Mouse (Mus musculus) liver, embryonic 16.5 days (tissue): ENCODE data around the gene Hopx. TPM values are rescaled to one million over a fixed set of nuclear protein-coding genes. Genes with fewer than 3 reads are reported as not detected.

Experiments used
- ATAC-seq: fragments of 200-750 bp; cut with Nextera tagmentation; 2 replicates; pipeline ENCODE4 v1.8.0; 2017; ENCODE audit warnings: low read depth, mild to moderate bottlenecking, moderate number of reproducible peaks, moderate library complexity
- H3K27ac ChIP-seq: fragments of 300-500 bp; sonication (generic); 2 replicates; pipeline ENCODE4 v1.5.1; 2014; ENCODE audit warnings: mild to moderate bottlenecking, low read length
- H3K27me3 ChIP-seq: fragments of 300-500 bp; sonication (generic); 2 replicates; pipeline ENCODE4 v1.6.1; 2014; ENCODE audit warnings: low read depth, low read length, mixed read lengths; ENCODE audit not compliant: control insufficient read depth, insufficient read depth
- H3K36me3 ChIP-seq: fragments of 300-500 bp; sonication (generic); 2 replicates; pipeline ENCODE4 v1.6.1; 2014; ENCODE audit warnings: mild to moderate bottlenecking; ENCODE audit not compliant: control insufficient read depth, insufficient read depth
- H3K4me1 ChIP-seq: fragments of 300-500 bp; sonication (generic); 2 replicates; pipeline ENCODE4 v1.6.1; 2014; ENCODE audit warnings: low read depth, low read length, mixed read lengths; ENCODE audit not compliant: control insufficient read depth
- H3K4me2 ChIP-seq: fragments of 300-500 bp; sonication (generic); 2 replicates; pipeline ENCODE4 v1.6.1; 2014; ENCODE audit warnings: low read depth, low read length, mixed read lengths
- H3K4me3 ChIP-seq: fragments of 300-500 bp; sonication (generic); 2 replicates; pipeline ENCODE4 v1.5.1; 2014; ENCODE audit warnings: low read depth, mild to moderate bottlenecking, low read length
- H3K9ac ChIP-seq: fragments of 300-500 bp; sonication (generic); 2 replicates; pipeline ENCODE4 v1.6.1; 2014; ENCODE audit warnings: low read depth, low read length
- H3K9me3 ChIP-seq: fragments of 300-500 bp; sonication (generic); replicated peaks from 2 replicates; pipeline ENCODE4 v1.6.1; 2016; ENCODE audit warnings: low read length; ENCODE audit not compliant: control insufficient read depth
- WGBS: fragments of 180-500 bp; shearing (Covaris S2); extraction: QIAGEN DNeasy Blood & Tissue Kit; methylation state at CpG from one replicate; pipeline ENCODE4 v1.1.7; 2014; ENCODE audit not compliant: insufficient replicate concordance; 5-methylcytosine and 5-hydroxymethylcytosine counted together
- polyA plus RNA-seq: library from polyadenylated mRNA; unstranded; fragments of >200 nt; fragmentation: Nextera tagmentation; extraction: Ambion mirVana; gene quantifications from 2 replicates; pipeline ENCODE4 v1.2.1, GENCODE M21; 2015

Gene Hopx
- polyA plus RNA-seq, 1 experiment from 2014 or later, result 0.25 TPM

DNA sequence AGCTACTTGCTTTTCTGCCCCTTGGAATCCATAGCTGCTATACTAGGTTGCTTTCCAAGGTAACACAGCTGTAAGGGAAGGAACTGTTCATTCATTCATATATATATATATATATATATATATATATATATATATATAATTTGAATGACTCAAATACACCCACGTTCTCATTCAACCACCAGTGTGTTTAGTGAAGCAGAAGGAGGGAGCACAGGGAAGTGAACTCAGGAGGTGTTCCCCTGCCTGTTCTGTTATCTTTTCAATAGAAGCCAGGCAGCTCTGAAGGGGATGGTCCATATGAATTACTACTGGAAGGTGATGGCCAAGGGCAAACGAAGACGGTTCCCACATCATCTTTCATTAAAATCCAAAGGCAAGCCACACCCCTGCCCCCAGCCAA lies 27.8 kb downstream of the Hopx start:
- WGBS, result 50% methylated on average over 3 of the region's 3 CpGs
- ATAC-seq, result no peak

DNA sequence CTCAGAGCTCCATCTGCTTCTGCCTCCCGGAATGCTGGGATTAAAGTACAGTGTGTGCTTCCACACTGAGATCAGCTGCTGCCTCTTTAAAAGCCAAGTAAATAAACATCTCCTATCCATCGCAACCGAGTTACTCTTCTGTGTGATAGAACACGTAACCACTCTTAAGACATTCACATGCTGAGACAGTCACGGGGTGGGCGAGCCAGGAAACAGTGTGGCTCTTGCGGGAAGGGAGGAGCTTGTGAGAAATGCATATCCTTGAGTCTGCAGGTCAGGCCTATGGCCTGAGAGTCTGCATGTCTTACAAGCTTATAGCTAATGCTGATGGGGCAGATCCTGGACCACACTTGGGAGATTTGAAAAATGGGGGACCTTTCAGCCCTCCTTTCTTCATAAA lies 28.4 kb downstream of the Hopx start:
- Histone ChIP-seq H3K27me3 (no peaks in the 10 kb centered on the region), H3K4me1 (no peaks in the 10 kb centered on the region), H3K27ac (no peak overlapping the region), H3K4me2 (no peak overlapping the region), H3K9ac (no peak overlapping the region), H3K9me3 (no peaks in the 10 kb centered on the region), H3K4me3 (no peak overlapping the region), H3K36me3 (no peaks in the 10 kb centered on the region)
- 67% methylated on average over 7 of the region's 7 CpGs for WGBS
- no peak for ATAC-seq

More for the DNA sequence above, 27.8 kb downstream of the Hopx start:
- no peak overlapping the region for H3K4me3 ChIP-seq
- no peaks in the 10 kb centered on the region for H3K27me3 ChIP-seq
- H3K27ac ChIP-seq, result no peak overlapping the region
- no peaks in the 10 kb centered on the region for H3K36me3 ChIP-seq
- H3K9ac ChIP-seq, result no peak overlapping the region
- H3K4me2 ChIP-seq, result no peak overlapping the region
- no peaks in the 10 kb centered on the region for H3K9me3 ChIP-seq
- no peaks in the 10 kb centered on the region; the same call in 1 of the 2 replicates for H3K4me1 ChIP-seq

- no peak for ATAC-seq
- H3K27ac ChIP-seq, result no peak overlapping the region
- H3K4me1 ChIP-seq, result no peaks in the 10 kb centered on the region
- H3K9me3 ChIP-seq, result no peaks in the 10 kb centered on the region
- H3K4me3 ChIP-seq, result no peak overlapping the region
- no peak overlapping the region for H3K9ac ChIP-seq
- H3K36me3 ChIP-seq, result no peaks in the 10 kb centered on the region
- H3K27me3 ChIP-seq, result no peaks in the 10 kb centered on the region
- WGBS, result 66% methylated on average over 10 of the region's 10 CpGs
- H3K4me2 ChIP-seq, result no peak overlapping the region
These were observed 29.0 kb downstream of the Hopx start for GRCm38 (mm10) chr5:77085753-77086450.

DNA sequence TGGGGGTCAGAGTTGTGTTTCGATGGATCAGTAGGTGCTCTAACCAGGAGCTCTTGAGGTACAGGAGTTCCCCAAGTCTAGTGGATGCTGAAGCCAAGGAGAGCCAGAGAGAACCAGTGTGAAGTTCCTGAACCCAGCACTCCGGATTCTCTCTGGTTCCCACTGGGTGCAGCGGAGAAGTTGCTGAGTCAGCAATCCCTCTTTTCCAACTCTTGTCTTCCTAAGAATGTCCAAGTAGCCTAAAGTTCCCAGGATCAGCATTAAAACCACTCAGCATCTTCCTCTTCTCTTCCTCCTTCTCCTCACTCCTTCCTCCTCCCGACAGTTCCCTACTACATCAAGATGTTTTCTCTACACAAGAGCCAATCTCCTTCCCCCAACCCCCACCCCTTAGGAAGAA lies 30.5 kb downstream of the Hopx start:
- 71% methylated on average over 4 of the region's 4 CpGs for WGBS
- no peaks in the 10 kb centered on the region for H3K36me3 ChIP-seq
- H3K9ac ChIP-seq, result no peak overlapping the region
- no peaks in the 10 kb centered on the region for H3K27me3 ChIP-seq
- H3K4me3 ChIP-seq, result no peak overlapping the region
- H3K4me1 ChIP-seq, result no peaks in the 10 kb centered on the region
- H3K4me2 ChIP-seq, result no peak overlapping the region
- H3K27ac ChIP-seq, result no peak overlapping the region
- ATAC-seq, result no peak
- no peaks in the 10 kb centered on the region for H3K9me3 ChIP-seq

GRCm38 (mm10) chr5:77082735-77083134 lies 32.2 kb downstream of the Hopx start:
- H3K4me3 ChIP-seq, result no peak overlapping the region
- no peak overlapping the region for H3K4me2 ChIP-seq
- H3K27me3 ChIP-seq, result no peaks in the 10 kb centered on the region
- 58% methylated on average over 7 of the region's 7 CpGs for WGBS
- H3K9me3 ChIP-seq, result no peaks in the 10 kb centered on the region
- no peaks in the 10 kb centered on the region for H3K4me1 ChIP-seq
- H3K36me3 ChIP-seq, result no peaks in the 10 kb centered on the region
- no peak for ATAC-seq
- no peak overlapping the region for H3K27ac ChIP-seq
- H3K9ac ChIP-seq, result no peak overlapping the region

DNA sequence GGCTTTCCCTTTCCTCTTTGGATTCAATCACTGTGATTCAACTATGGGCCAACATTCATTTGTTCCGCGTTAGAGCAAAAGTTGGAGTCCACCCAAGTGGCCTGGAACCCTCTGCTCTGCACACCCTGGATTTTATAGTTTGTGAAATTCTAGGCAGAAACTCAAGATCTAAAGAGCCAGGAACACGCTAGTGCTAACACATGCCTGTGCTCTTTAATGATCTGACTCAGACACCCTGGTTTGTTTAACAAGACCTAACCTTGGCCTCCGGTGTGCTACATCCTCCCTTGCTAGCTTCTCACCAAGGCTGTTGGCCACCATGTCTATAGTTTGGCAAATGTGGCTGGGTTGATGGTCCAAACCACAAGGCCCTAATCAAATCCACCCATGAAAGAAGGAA lies 34.2 kb downstream of the Hopx start:
- 81% methylated on average over 4 of the region's 4 CpGs for WGBS
- ATAC-seq, result no peak
- Histone ChIP-seq H3K27ac (no peak overlapping the region), H3K9ac (no peak overlapping the region), H3K27me3 (no peaks in the 10 kb centered on the region), H3K4me2 (no peak overlapping the region), H3K4me3 (no peak overlapping the region), H3K4me1 (no peaks in the 10 kb centered on the region), H3K9me3 (no peaks in the 10 kb centered on the region), H3K36me3 (no peaks in the 10 kb centered on the region)

- Histone ChIP-seq H3K4me2 (no peak overlapping the region), H3K36me3 (no peaks in the 10 kb centered on the region), H3K27ac (no peak overlapping the region), H3K4me3 (no peak overlapping the region), H3K9ac (no peak overlapping the region), H3K9me3 (no peaks in the 10 kb centered on the region), H3K4me1 (no peaks in the 10 kb centered on the region), H3K27me3 (no peaks in the 10 kb centered on the region)
- ATAC-seq, result no peak
- WGBS, result 70% methylated on average over 4 of the region's 4 CpGs
These were observed 39.0 kb downstream of the Hopx start for GRCm38 (mm10) chr5:77075951-77076350.

DNA sequence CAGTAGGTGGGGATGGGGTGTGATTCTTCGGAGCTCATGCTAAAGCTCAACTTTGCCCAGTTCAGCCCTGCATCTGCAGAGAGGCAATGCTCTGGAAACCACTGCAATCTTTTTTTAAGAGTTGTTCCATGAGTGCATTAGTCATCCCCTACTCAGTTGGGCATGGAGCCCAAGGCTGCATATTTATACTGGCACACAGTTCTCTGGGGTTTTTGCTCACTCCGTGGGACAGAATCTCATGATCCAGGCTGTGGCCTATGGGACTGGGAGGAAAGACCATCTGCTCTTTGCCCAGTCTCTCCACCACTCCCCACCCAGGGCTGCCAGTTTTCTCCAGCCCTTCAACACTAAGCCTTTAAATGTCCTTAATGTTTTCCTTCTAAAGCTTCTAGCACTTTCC lies 40.0 kb downstream of the Hopx start:
- H3K4me3 ChIP-seq, result no peak overlapping the region
- H3K27ac ChIP-seq, result no peak overlapping the region
- H3K9me3 ChIP-seq, result no peaks in the 10 kb centered on the region
- H3K36me3 ChIP-seq, result no peaks in the 10 kb centered on the region
- no peak for ATAC-seq
- no peak overlapping the region for H3K9ac ChIP-seq
- no peaks in the 10 kb centered on the region for H3K27me3 ChIP-seq
- H3K4me1 ChIP-seq, result no peaks in the 10 kb centered on the region
- WGBS, result 63% methylated on average over 2 of the region's 2 CpGs
- no peak overlapping the region for H3K4me2 ChIP-seq

GRCm38 (mm10) chr5:77073794-77074193 lies 41.1 kb downstream of the Hopx start:
- ATAC-seq, result no peak
- H3K27ac ChIP-seq, result no peak overlapping the region
- no peaks in the 10 kb centered on the region for H3K9me3 ChIP-seq
- H3K9ac ChIP-seq, result no peak overlapping the region
- no peak overlapping the region for H3K4me2 ChIP-seq
- WGBS, result 61% methylated on average over 8 of the region's 8 CpGs
- H3K27me3 ChIP-seq, result no peaks in the 10 kb centered on the region
- no peaks in the 10 kb centered on the region for H3K36me3 ChIP-seq
- no peak overlapping the region for H3K4me3 ChIP-seq
- no peaks in the 10 kb centered on the region for H3K4me1 ChIP-seq
